Mouse (Mus musculus) stomach, adult 2 months (tissue): ENCODE measurements around the gene Cep78. TPM values are rescaled to one million over a fixed set of nuclear protein-coding genes. Genes with fewer than 3 reads are reported as not detected.

Experiments used
- polyA plus RNA-seq: library from polyadenylated mRNA; depleted of rRNA; stranded (reverse); fragments of >200 nt; gene quantifications from 2 replicates; pipeline ENCODE4 v1.2.3, GENCODE M21; 2012; rRNA removed

Cep78 gene
- 0.76 and 1.4 TPM in 2 replicates for polyA plus RNA-seq

DNA sequence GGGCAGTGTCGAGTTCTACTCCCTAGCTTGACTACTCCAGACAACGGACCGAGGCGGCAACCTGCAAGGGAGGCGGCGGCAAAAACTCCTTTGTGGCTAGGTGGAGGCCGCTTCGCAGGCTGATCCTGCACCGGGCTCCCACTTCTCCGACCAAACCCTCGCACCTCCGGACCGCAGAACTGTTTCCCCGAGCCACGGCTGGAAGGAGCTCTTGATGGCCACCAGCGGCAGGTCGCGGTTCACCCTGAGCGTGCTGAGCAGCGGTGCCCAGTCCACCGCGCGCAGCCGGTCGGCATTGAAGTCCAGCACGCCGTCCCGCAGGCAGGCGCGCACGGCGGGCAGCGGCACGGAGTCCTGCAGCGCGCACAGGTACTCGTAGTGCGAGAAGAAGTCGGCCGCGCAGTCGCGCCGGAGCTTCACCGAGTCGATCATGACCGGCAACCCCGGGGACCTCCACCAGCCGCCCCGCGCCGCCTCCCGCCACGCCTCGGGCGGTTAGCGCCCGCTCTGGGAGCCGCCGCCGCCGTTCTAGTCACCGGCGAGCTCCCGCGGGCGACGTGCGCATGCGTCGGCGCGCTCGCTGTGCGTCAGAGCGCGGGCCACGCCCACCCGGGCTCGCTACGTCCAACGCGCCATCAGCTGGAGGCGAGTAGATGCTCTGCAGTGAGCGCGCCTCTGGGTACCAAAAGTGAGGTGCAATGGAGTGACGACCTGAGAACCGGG lies at the start of gene Cep78:
Gene Cep78, minus strand, starts transcription at position 541 of the 723 bp plus-strand sequence.

DNA sequence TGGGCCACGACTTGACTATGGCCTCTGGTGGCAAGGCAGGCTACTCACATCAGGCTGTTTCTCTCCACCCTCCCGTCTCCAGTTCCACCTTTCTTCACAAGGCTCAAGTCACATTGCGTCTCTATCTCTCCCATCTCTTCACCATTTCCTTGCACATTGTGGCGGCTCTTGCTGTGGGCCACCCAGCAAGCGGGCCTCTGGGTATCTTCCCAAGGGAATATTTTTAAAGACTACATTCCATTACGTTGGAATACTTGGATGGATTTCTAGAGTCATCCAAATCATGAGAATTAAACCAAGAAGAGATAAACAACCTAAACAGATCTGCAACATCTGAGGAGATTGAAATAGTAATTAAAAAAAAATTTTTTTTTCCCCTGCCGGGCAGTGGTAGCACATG lies 37.6 kb downstream of the Cep78 start, which contains the start of gene Psat1:
Gene Psat1, minus strand, starts transcription at position 101 of the 400 bp plus-strand sequence.

Other genes with a start within 250 kb of the Cep78 start
- 1.9 and 2.0 TPM in 2 replicates for gene Psat1, start 37.7 kb downstream of the Cep78 start, polyA plus RNA-seq
- 4.2 and 4.4 TPM in 2 replicates for gene Gnaq, start 147.8 kb upstream of the Cep78 start, polyA plus RNA-seq